Mouse (Mus musculus) stomach, embryonic 14.5 days (tissue): ENCODE results near the gene Gm48551. TPM values are rescaled to one million over a fixed set of nuclear protein-coding genes. Genes with fewer than 3 reads are reported as not detected.

Source experiments
- ATAC-seq: fragments of 200-750 bp; cut with Nextera tagmentation; 2 replicates; pipeline ENCODE4 v1.8.0; 2017; ENCODE audit warnings: low read depth, moderate TSS enrichment; ENCODE audit not compliant: insufficient number of reproducible peaks, insufficient read depth, low FRiP score
- H3K27ac ChIP-seq: fragments of 300-500 bp; sonication (generic); 2 replicates; pipeline ENCODE4 v1.5.1; 2014; ENCODE audit warnings: mild to moderate bottlenecking, low read length, moderate library complexity, mixed read lengths
- H3K27me3 ChIP-seq: fragments of 300-500 bp; sonication (generic); 2 replicates; pipeline ENCODE4 v1.6.1; 2014; ENCODE audit warnings: low read length, control low read depth, mixed read lengths; ENCODE audit not compliant: control insufficient read depth, insufficient read depth
- H3K36me3 ChIP-seq: fragments of 300-500 bp; sonication (generic); 2 replicates; pipeline ENCODE4 v1.6.1; 2014; ENCODE audit warnings: mild to moderate bottlenecking, control low read depth, low read length, moderate library complexity, mixed read lengths; ENCODE audit not compliant: control insufficient read depth, insufficient read depth
- H3K4me1 ChIP-seq: fragments of 300-500 bp; sonication (generic); 2 replicates; pipeline ENCODE4 v1.6.1; 2014; ENCODE audit warnings: low read length, control low read depth, mixed read lengths; ENCODE audit not compliant: control insufficient read depth, insufficient read depth
- H3K4me2 ChIP-seq: fragments of 300-500 bp; sonication (generic); replicated peaks from 2 replicates; pipeline ENCODE4 v1.6.1; 2014; ENCODE audit warnings: low read depth, low read length, control low read depth
- H3K4me3 ChIP-seq: fragments of 300-500 bp; sonication (generic); 2 replicates; pipeline ENCODE4 v1.5.1; 2014; ENCODE audit warnings: low read depth, low read length, control low read depth
- H3K9ac ChIP-seq: fragments of 300-500 bp; sonication (generic); replicated peaks from 2 replicates; pipeline ENCODE4 v1.6.1; 2014; ENCODE audit warnings: low read depth, mild to moderate bottlenecking, control low read depth, low read length, moderate library complexity, mixed read lengths
- H3K9me3 ChIP-seq: fragments of 300-500 bp; sonication (generic); 2 replicates; pipeline ENCODE4 v1.6.1; 2016; ENCODE audit warnings: low read depth, low read length, control low read depth; ENCODE audit not compliant: control insufficient read depth
- WGBS: fragments of 180-500 bp; shearing (Covaris S2); extraction: QIAGEN DNeasy Blood & Tissue Kit; methylation state at CpG from one replicate; pipeline ENCODE4 v1.1.7; 2014; 5-methylcytosine and 5-hydroxymethylcytosine counted together
- polyA plus RNA-seq: library from polyadenylated mRNA; unstranded; fragments of >200 nt; fragmentation: Nextera tagmentation; extraction: Ambion mirVana; gene quantifications from 2 replicates; pipeline ENCODE4 v1.2.1, GENCODE M21; 2014

Gm48551 gene
- polyA plus RNA-seq, 1 experiment from 2014 or later, result 4.1 TPM

- 88% methylated on average over 7 of the region's 7 CpGs for WGBS
- H3K9me3 ChIP-seq, result no peaks in the 10 kb centered on the region
- no peaks in the 10 kb centered on the region for H3K36me3 ChIP-seq
- no peak overlapping the region for H3K4me2 ChIP-seq
- H3K4me1 ChIP-seq, result peaks cover 42% of the 10 kb centered on the region
- no peak overlapping the region for H3K9ac ChIP-seq
- no peaks in the 10 kb centered on the region for H3K27me3 ChIP-seq
- ATAC-seq, result no peak
- H3K4me3 ChIP-seq, result no peak overlapping the region
- H3K27ac ChIP-seq, result no peak overlapping the region
These were observed 44.2 kb downstream of the Gm48551 start for GRCm38 (mm10) chr10:81428507-81428870.

GRCm38 (mm10) chr10:81429092-81429491 is 44.8 kb downstream of the Gm48551 start:
- Histone ChIP-seq H3K4me1 (peaks cover 41% of the 10 kb centered on the region), H3K9me3 (no peaks in the 10 kb centered on the region), H3K4me3 (0 out of 2 replicates have a peak overlapping the region, but pooled peaks have one; percentile 76), H3K27me3 (no peaks in the 10 kb centered on the region), H3K27ac (no peak overlapping the region), H3K4me2 (no peak overlapping the region), H3K9ac (no peak overlapping the region), H3K36me3 (no peaks in the 10 kb centered on the region)
- WGBS, result 37% methylated on average over 2 of the region's 2 CpGs
- ATAC-seq, result no peak

GRCm38 (mm10) chr10:81429605-81430061 is 45.4 kb downstream of the Gm48551 start:
- H3K9me3 ChIP-seq, result no peaks in the 10 kb centered on the region
- under 1% methylated on average over 19 of the region's 20 CpGs for WGBS
- H3K4me3 ChIP-seq, result peak overlapping the region; percentile 76
- peak overlapping the region; percentile 86 for H3K4me2 ChIP-seq
- H3K27ac ChIP-seq, result peak overlapping the region; percentile 89
- H3K36me3 ChIP-seq, result no peaks in the 10 kb centered on the region
- H3K27me3 ChIP-seq, result no peaks in the 10 kb centered on the region
- H3K9ac ChIP-seq, result peak overlapping the region; percentile 73
- ATAC-seq, result peak; percentile 21; the same call in 1 of the 2 replicates
- H3K4me1 ChIP-seq, result peaks cover 35% of the 10 kb centered on the region

GRCm38 (mm10) chr10:81430141-81430830 is 46.0 kb downstream of the Gm48551 start:
- Histone ChIP-seq H3K9me3 (no peaks in the 10 kb centered on the region), H3K4me3 (peak overlapping the region; percentile 76), H3K27me3 (no peaks in the 10 kb centered on the region), H3K27ac (peak overlapping the region; percentile 89), H3K9ac (peak overlapping the region; percentile 73), H3K36me3 (no peaks in the 10 kb centered on the region), H3K4me1 (peaks cover 29% of the 10 kb centered on the region), H3K4me2 (peak overlapping the region; percentile 86)
- ATAC-seq, result peak; percentile 12; the same call in 1 of the 2 replicates
- under 1% methylated on average over 75 of the region's 89 CpGs for WGBS

- Histone ChIP-seq H3K4me2 (peak overlapping the region; percentile 86), H3K9me3 (no peaks in the 10 kb centered on the region), H3K27me3 (no peaks in the 10 kb centered on the region), H3K4me1 (peaks cover 22% of the 10 kb centered on the region), H3K36me3 (no peaks in the 10 kb centered on the region), H3K4me3 (peak overlapping the region; percentile 76), H3K27ac (peak overlapping the region; percentile 89), H3K9ac (peak overlapping the region; percentile 73)
- ATAC-seq, result 0 out of 2 replicates have a peak, but pooled peaks have one; percentile 1
- 2% methylated on average over 53 of the region's 70 CpGs for WGBS
These were observed 46.7 kb downstream of the Gm48551 start for GRCm38 (mm10) chr10:81430831-81431525.

GRCm38 (mm10) chr10:81431526-81432168 is 47.4 kb downstream of the Gm48551 start:
- WGBS, result 16% methylated on average over 15 of the region's 15 CpGs
- no peaks in the 10 kb centered on the region for H3K27me3 ChIP-seq
- no peaks in the 10 kb centered on the region for H3K36me3 ChIP-seq
- H3K4me1 ChIP-seq, result peaks cover 17% of the 10 kb centered on the region
- H3K4me2 ChIP-seq, result peak overlapping the region; percentile 86
- no peaks in the 10 kb centered on the region for H3K9me3 ChIP-seq
- no peak overlapping the region for H3K9ac ChIP-seq
- H3K27ac ChIP-seq, result 0 out of 2 replicates have a peak overlapping the region, but pooled peaks have one; percentile 10
- no peak for ATAC-seq
- peak overlapping the region; percentile 76; the same call in 1 of the 2 replicates for H3K4me3 ChIP-seq

- no peaks in the 10 kb centered on the region for H3K36me3 ChIP-seq
- H3K9me3 ChIP-seq, result no peaks in the 10 kb centered on the region
- no peaks in the 10 kb centered on the region for H3K27me3 ChIP-seq
- WGBS, result 61% methylated on average over 21 of the region's 21 CpGs
- no peak overlapping the region for H3K9ac ChIP-seq
- no peak overlapping the region for H3K4me3 ChIP-seq
- H3K4me2 ChIP-seq, result peak overlapping the region; percentile 23; the same call in 1 of the 2 replicates
- H3K4me1 ChIP-seq, result peaks cover 16% of the 10 kb centered on the region
- no peak overlapping the region for H3K27ac ChIP-seq
- ATAC-seq, result no peak
These were observed 48.1 kb downstream of the Gm48551 start for GRCm38 (mm10) chr10:81432169-81432867.

- Histone ChIP-seq H3K9ac (no peak overlapping the region), H3K4me3 (no peak overlapping the region; the same call in 1 of the 2 replicates)
These were observed 48.6 kb downstream of the Gm48551 start for GRCm38 (mm10) chr10:81432868-81433262.

More at GRCm38 (mm10) chr10:81432868-81433262, 48.6 kb downstream of the Gm48551 start:
- H3K27me3 ChIP-seq, result no peaks in the 10 kb centered on the region
- H3K9me3 ChIP-seq, result no peaks in the 10 kb centered on the region
- H3K4me2 ChIP-seq, result peak overlapping the region; percentile 36
- WGBS, result 5% methylated on average over 17 of the region's 17 CpGs
- H3K27ac ChIP-seq, result no peak overlapping the region
- ATAC-seq, result peak; percentile 84
- H3K4me1 ChIP-seq, result peaks cover 16% of the 10 kb centered on the region
- H3K36me3 ChIP-seq, result no peaks in the 10 kb centered on the region
